Mouse (Mus musculus) frontal cortex, postnatal 14 days (tissue): ENCODE data around the gene Gria1.
A peak's percentile ranks its signal among the peaks of the same experiment; 100 is the strongest.

Source experiments
- DNase-seq, 2 experiments: peaks; one replicate each; pipeline ENCODE4 v3.0.0; 2022; ENCODE audit warnings: low spot score in 2 of 2

The Gria1 gene

GRCm38 (mm10) chr11:57162931-57163330 lies 151.7 kb downstream of the Gria1 start:
- DNase-seq: no peak

GRCm38 (mm10) chr11:57170058-57170457 lies 158.9 kb downstream of the Gria1 start:
- DNase-seq: no peak

- DNase-seq: no peak
Observed at GRCm38 (mm10) chr11:57174165-57174564, 163.0 kb downstream of the Gria1 start.

GRCm38 (mm10) chr11:57176552-57176951 lies 165.4 kb downstream of the Gria1 start:
- DNase-seq: no peak

GRCm38 (mm10) chr11:57184216-57184615 lies 173.0 kb downstream of the Gria1 start:
- no peak for DNase-seq

GRCm38 (mm10) chr11:57185110-57185509 lies 173.9 kb downstream of the Gria1 start:
- no peak for DNase-seq

GRCm38 (mm10) chr11:57189391-57189790 lies 178.2 kb downstream of the Gria1 start:
- DNase-seq: no peak

- DNase-seq: no peak
Observed at GRCm38 (mm10) chr11:57194746-57195145, 183.6 kb downstream of the Gria1 start.

- DNase-seq: no peak
Observed at GRCm38 (mm10) chr11:57201245-57201976, 190.2 kb downstream of the Gria1 start.

GRCm38 (mm10) chr11:57204371-57204770 lies 193.2 kb downstream of the Gria1 start:
- no peak for DNase-seq

- DNase-seq: no peak
Observed at GRCm38 (mm10) chr11:57207260-57207659, 196.1 kb downstream of the Gria1 start.

GRCm38 (mm10) chr11:57214079-57214478 lies 202.9 kb downstream of the Gria1 start:
- DNase-seq: no peak

- no peak for DNase-seq
Observed at GRCm38 (mm10) chr11:57214583-57214982, 203.4 kb downstream of the Gria1 start.

GRCm38 (mm10) chr11:57222797-57223569 lies 211.8 kb downstream of the Gria1 start:
- no peak for DNase-seq

- DNase-seq: no peak
Observed at GRCm38 (mm10) chr11:57235446-57235845, 224.3 kb downstream of the Gria1 start.

- no peak for DNase-seq
Observed at GRCm38 (mm10) chr11:57236431-57236830, 225.2 kb downstream of the Gria1 start.

GRCm38 (mm10) chr11:57239758-57240157 lies 228.6 kb downstream of the Gria1 start:
- DNase-seq: no peak

- DNase-seq: no peak
Observed at GRCm38 (mm10) chr11:57243835-57244234, 232.6 kb downstream of the Gria1 start.

GRCm38 (mm10) chr11:57244543-57244942 lies 233.4 kb downstream of the Gria1 start:
- no peak for DNase-seq

GRCm38 (mm10) chr11:57248870-57249269 lies 237.7 kb downstream of the Gria1 start:
- no peak for DNase-seq

GRCm38 (mm10) chr11:57250129-57250528 lies 238.9 kb downstream of the Gria1 start:
- no peak for DNase-seq

GRCm38 (mm10) chr11:57271687-57272086 lies 260.5 kb downstream of the Gria1 start:
- DNase-seq: peak; percentile 46 to 56

GRCm38 (mm10) chr11:57274687-57275086 lies 263.5 kb downstream of the Gria1 start:
- no peak for DNase-seq
